Mouse (Mus musculus): ENCODE results near the gene Plcb4.
"Not testable (repeated sequence)": the region's sequence is repeated elsewhere in the genome, so short reads cannot be mapped to it uniquely, and the experiment has no call there.

Gene Plcb4

GRCm38 (mm10) chr2:135675284-135675683 lies 16.5 kb downstream of the Plcb4 start:
- no peak for DNase-seq

- DNase-seq: no peak
These were observed 18.2 kb downstream of the Plcb4 start for GRCm38 (mm10) chr2:135676978-135677501.

GRCm38 (mm10) chr2:135677601-135678000 lies 18.8 kb downstream of the Plcb4 start:
- DNase-seq: no peak

- no peak for DNase-seq
These were observed 21.2 kb downstream of the Plcb4 start for GRCm38 (mm10) chr2:135680001-135680400.

GRCm38 (mm10) chr2:135680406-135681134 lies 21.8 kb downstream of the Plcb4 start:
- no peak for DNase-seq

GRCm38 (mm10) chr2:135683684-135684440 lies 25.1 kb downstream of the Plcb4 start:
- DNase-seq: no peak

- no peak for DNase-seq
These were observed 27.9 kb downstream of the Plcb4 start for GRCm38 (mm10) chr2:135686692-135687091.

GRCm38 (mm10) chr2:135687585-135687984 lies 28.8 kb downstream of the Plcb4 start:
- no peak for DNase-seq

- no peak for DNase-seq
These were observed 34.0 kb downstream of the Plcb4 start for GRCm38 (mm10) chr2:135692568-135693488.

- DNase-seq: no peak
These were observed 42.0 kb downstream of the Plcb4 start for GRCm38 (mm10) chr2:135700686-135701413.

GRCm38 (mm10) chr2:135704673-135705072 lies 45.9 kb downstream of the Plcb4 start:
- DNase-seq: no peak

GRCm38 (mm10) chr2:135707305-135707704 lies 48.5 kb downstream of the Plcb4 start:
- DNase-seq: no peak

GRCm38 (mm10) chr2:135708386-135708785 lies 49.6 kb downstream of the Plcb4 start:
- no peak for DNase-seq

- no peak for DNase-seq
These were observed 50.0 kb downstream of the Plcb4 start for GRCm38 (mm10) chr2:135708796-135709195.

- DNase-seq: not testable (repeated sequence)
These were observed 50.9 kb downstream of the Plcb4 start for GRCm38 (mm10) chr2:135709736-135710135.

- DNase-seq: peak; percentile 17
These were observed 52.5 kb downstream of the Plcb4 start for GRCm38 (mm10) chr2:135711049-135711924.

GRCm38 (mm10) chr2:135711925-135712288 lies 53.1 kb downstream of the Plcb4 start:
- DNase-seq: peak; percentile 35

- DNase-seq: no peak
These were observed 53.5 kb downstream of the Plcb4 start for GRCm38 (mm10) chr2:135712331-135712730.

- DNase-seq: no peak
These were observed 54.1 kb downstream of the Plcb4 start for GRCm38 (mm10) chr2:135712921-135713320.

- no peak for DNase-seq
These were observed 57.4 kb downstream of the Plcb4 start for GRCm38 (mm10) chr2:135716180-135716579.

Measured in right cerebral cortex, postnatal 14 days (tissue).